Mouse (Mus musculus) spleen, adult 2 months (tissue): ENCODE measurements at regions not wholly inside any gene's neighbourhood (a gene's known extent, or its start where the extent isn't known, plus 50 kb on each side); places are given as distances from the start of the nearest gene placed in this dataset.

ENCODE experiments used
- DNase-seq, 2 experiments: peaks; one replicate each; pipeline versions ENCODE4 v3.0.0 to v3.0.0-alpha.2; 2012 to 2021; ENCODE audit warnings: low spot score in 2 of 2, low read depth in 1 of 2
- H3K27ac ChIP-seq: fragments of 200-500 bp; 2 replicates; pipeline ENCODE4 v1.5.1; 2012; ENCODE audit warnings: low read length, inconsistent platforms; ENCODE audit not compliant: insufficient read depth
- H3K27me3 ChIP-seq: fragments of 200-500 bp; 2 replicates; pipeline ENCODE4 v1.6.1; 2012; ENCODE audit warnings: mild to moderate bottlenecking, moderate library complexity, low read length, inconsistent platforms; ENCODE audit not compliant: control insufficient read depth, insufficient read depth
- H3K36me3 ChIP-seq: fragments of 200-500 bp; 2 replicates; pipeline ENCODE4 v1.6.1; 2012; ENCODE audit warnings: mild to moderate bottlenecking, low read length, inconsistent platforms; ENCODE audit not compliant: control insufficient read depth, insufficient read depth
- H3K4me1 ChIP-seq: fragments of 200-500 bp; 2 replicates; pipeline ENCODE4 v1.6.1; 2011; ENCODE audit warnings: inconsistent platforms; ENCODE audit not compliant: control insufficient read depth, insufficient read depth, insufficient read length
- H3K4me3 ChIP-seq: fragments of 200-500 bp; 2 replicates; pipeline ENCODE4 v1.5.1; 2011; ENCODE audit warnings: mild to moderate bottlenecking, inconsistent platforms; ENCODE audit not compliant: insufficient read depth, insufficient read length; ENCODE audit errors: extremely low read depth
- CTCF ChIP-seq: fragments of 200-500 bp; IDR thresholded peaks from 2 replicates; pipeline ENCODE4 v1.5.1; 2011; ENCODE audit warnings: mild to moderate bottlenecking, inconsistent platforms; ENCODE audit not compliant: insufficient read depth, insufficient read length, insufficient replicate concordance; ENCODE audit errors: extremely low read depth
- POLR2A ChIP-seq: fragments of 200-500 bp; IDR thresholded peaks from 2 replicates; pipeline ENCODE4 v1.6.1; 2011; ENCODE audit warnings: low read depth, low read length, inconsistent platforms
- WGBS: fragments of 180-500 bp; shearing (Covaris S2); methylation state at CpG from one replicate; pipeline ENCODE4 v1.1.7; 2018; 5-methylcytosine and 5-hydroxymethylcytosine counted together

DNA sequence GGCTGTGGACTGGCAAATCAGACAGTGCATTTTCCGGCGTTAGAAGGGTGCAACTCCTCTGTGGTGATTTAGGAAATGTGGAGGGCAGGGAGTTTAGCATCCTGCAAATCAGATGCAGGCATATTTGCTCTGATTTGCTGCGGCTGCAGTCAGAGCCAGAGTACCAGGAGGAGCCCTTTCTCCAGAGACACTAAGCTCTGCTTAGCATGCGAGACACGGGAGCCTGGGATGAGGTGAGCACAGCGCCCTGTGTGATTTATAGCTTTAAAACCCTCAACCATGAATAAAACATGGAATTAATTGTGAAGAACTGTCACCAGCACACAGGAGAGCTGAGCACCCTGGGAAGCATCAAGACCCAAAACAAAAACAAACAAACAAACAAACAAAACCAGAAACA is 229.1 kb upstream of the Sulf2 start:
- no peak for DNase-seq
- no peaks in the 10 kb centered on the region for H3K4me1 ChIP-seq
- no peak overlapping the region for H3K4me3 ChIP-seq
- TF ChIP-seq POLR2A (no peak), CTCF (no peak)
- H3K27me3 ChIP-seq, result no peaks in the 10 kb centered on the region
- 93% methylated on average over 6 of the region's 6 CpGs for WGBS
- no peak overlapping the region for H3K27ac ChIP-seq
- H3K36me3 ChIP-seq, result no peaks in the 10 kb centered on the region

- Histone ChIP-seq H3K4me3 (no peak overlapping the region), H3K27me3 (no peaks in the 10 kb centered on the region), H3K4me1 (no peaks in the 10 kb centered on the region), H3K27ac (no peak overlapping the region), H3K36me3 (no peaks in the 10 kb centered on the region)
- DNase-seq, result no peak
- TF ChIP-seq POLR2A (no peak), CTCF (no peak)
- WGBS, result 81% methylated on average over 5 of the region's 5 CpGs
Observed at GRCm38 (mm10) chr2:166383356-166383755, 227.9 kb upstream of the Sulf2 start.

DNA sequence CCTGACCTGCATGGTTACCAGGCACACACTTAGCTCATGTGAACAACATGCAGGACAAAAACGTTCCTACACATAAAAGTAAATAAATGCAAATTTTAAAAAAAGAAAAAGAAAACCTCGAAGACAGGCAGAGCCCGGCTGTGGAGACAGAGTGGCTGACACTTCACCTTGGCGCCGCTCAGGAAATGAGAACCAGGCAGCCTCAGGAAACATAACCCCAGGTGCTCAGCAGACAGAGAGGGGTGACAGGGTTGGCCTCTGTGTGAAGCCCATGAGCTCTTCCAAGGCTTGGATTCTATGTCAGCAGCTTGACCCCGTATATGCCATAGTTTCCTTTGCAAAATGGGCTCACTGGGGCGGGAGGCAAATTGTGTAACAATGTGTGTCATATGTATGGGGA is 226.7 kb upstream of the Sulf2 start:
- WGBS, result 35% methylated on average over 7 of the region's 7 CpGs
- no peak overlapping the region for H3K27ac ChIP-seq
- no peak for TF ChIP-seq CTCF
- TF ChIP-seq POLR2A, result no peak
- no peak overlapping the region for H3K4me3 ChIP-seq
- no peak for DNase-seq
- H3K36me3 ChIP-seq, result no peaks in the 10 kb centered on the region
- H3K4me1 ChIP-seq, result no peaks in the 10 kb centered on the region
- no peaks in the 10 kb centered on the region for H3K27me3 ChIP-seq

DNA sequence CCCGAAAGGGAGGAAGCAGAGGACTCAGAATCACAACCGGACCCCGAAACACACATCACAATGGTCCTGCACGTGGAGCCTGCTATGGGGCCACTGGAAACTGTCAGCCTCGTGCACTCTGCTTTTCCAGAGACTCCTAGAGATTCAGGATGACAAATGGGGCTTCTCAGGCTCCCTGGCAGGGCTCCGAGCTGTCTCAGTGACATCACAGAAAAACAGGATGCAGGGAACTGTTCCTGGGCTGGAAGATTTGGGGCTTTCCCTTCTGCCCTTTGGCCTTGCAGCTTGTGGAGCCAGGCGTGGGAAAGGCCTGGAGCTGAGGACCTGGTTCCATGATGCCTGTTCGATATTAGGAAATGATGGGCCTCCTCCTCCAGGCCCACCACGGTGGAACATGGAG is 225.4 kb upstream of the Sulf2 start:
- TF ChIP-seq POLR2A (no peak), CTCF (no peak)
- H3K4me1 ChIP-seq, result no peaks in the 10 kb centered on the region
- H3K27ac ChIP-seq, result no peak overlapping the region
- H3K4me3 ChIP-seq, result no peak overlapping the region
- H3K36me3 ChIP-seq, result no peaks in the 10 kb centered on the region
- no peaks in the 10 kb centered on the region for H3K27me3 ChIP-seq
- 85% methylated on average over 9 of the region's 9 CpGs for WGBS
- no peak for DNase-seq

DNA sequence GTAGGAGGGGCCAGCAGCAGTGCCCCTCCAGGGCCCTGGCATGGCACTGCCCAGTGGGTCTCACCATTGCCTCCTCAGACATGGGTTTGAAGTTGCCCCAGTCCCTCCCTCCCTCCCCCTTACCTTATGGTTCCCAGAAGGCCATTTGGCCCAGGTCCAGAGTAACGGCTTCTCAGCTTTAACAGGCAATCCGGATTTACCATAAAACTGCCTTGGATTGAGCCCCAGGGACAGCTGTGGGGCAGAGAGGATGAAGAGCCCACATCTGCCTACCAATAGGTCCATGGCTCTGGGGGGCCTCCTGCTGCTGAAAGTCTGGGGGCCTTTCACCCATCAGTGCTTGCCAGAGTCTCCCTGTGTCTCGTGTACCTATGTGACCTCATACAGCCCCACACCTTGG is 222.9 kb upstream of the Sulf2 start:
- DNase-seq, result no peak
- H3K27ac ChIP-seq, result no peak overlapping the region
- H3K36me3 ChIP-seq, result no peaks in the 10 kb centered on the region
- TF ChIP-seq CTCF (no peak), POLR2A (no peak)
- H3K4me1 ChIP-seq, result no peaks in the 10 kb centered on the region
- H3K4me3 ChIP-seq, result no peak overlapping the region
- WGBS, result 69% methylated on average over 3 of the region's 3 CpGs
- H3K27me3 ChIP-seq, result no peaks in the 10 kb centered on the region

DNA sequence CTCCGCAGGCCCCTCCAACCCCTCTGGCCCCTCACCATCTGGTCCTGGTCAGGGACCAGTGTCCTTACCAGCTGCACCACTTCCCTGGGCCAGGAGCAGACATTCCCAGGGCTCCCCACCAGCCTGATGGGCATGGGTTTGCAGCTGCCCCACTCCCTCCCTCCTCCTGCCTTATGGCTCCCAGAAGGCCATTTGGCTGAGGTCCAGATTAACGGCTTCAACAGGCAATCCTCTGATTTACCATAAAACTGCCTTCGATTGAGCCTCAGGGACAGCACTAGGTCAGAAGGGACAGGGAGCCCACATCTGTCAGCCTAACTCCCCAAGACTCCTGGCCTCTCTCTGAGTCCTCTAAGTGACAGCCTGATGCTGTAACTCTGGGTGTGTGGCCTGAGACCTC is 221.9 kb upstream of the Sulf2 start:
- H3K36me3 ChIP-seq, result no peaks in the 10 kb centered on the region
- TF ChIP-seq CTCF, result no peak
- TF ChIP-seq POLR2A, result no peak
- no peak overlapping the region for H3K27ac ChIP-seq
- no peaks in the 10 kb centered on the region for H3K4me1 ChIP-seq
- WGBS, result 63% methylated on average over 3 of the region's 3 CpGs
- DNase-seq, result no peak
- no peaks in the 10 kb centered on the region for H3K27me3 ChIP-seq
- H3K4me3 ChIP-seq, result no peak overlapping the region

DNA sequence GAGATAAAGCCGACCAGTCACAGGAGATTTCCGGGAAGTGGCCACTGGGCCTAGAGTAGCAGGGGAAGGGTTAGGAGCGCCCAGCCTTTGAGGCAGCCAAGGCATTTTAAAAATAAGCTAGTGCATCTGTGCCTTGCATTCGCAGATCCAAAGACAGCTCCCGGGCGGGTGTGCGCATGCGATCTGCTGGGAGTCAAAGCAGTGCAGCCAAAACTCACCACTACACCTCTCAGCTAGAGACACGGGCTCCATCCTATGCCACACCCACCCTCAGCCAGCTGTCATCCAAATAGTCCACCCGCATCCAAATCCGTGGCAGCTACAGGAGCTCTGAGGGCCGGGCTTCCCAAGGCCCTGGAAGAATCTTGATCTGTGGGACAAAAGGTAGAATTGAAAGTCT is 220.2 kb upstream of the Sulf2 start:
- H3K4me1 ChIP-seq, result no peaks in the 10 kb centered on the region
- no peak overlapping the region for H3K27ac ChIP-seq
- no peak for DNase-seq
- no peaks in the 10 kb centered on the region for H3K36me3 ChIP-seq
- no peaks in the 10 kb centered on the region for H3K27me3 ChIP-seq
- TF ChIP-seq CTCF (no peak), POLR2A (no peak)
- WGBS, result 93% methylated on average over 12 of the region's 12 CpGs
- H3K4me3 ChIP-seq, result no peak overlapping the region

DNA sequence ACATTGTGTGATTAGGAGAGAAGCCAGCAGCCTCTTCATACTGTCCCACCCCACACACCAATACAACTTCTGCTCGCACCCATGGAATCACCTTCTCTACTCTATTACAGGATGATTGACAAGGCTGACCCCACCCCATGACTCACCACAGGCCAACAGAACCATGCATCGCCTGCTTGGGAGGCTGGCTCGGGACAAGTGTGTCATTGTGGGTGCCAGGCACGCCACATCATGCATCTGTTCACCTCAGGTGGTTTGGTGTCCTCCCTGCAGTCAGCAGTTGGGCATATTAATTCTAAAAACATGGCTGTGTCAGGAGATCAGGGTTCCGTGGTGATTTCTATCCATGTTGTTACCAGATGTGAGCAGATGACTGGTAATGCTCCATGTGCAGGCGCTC is 215.3 kb upstream of the Sulf2 start:
- no peak for TF ChIP-seq POLR2A
- TF ChIP-seq CTCF, result no peak
- Histone ChIP-seq H3K27ac (no peak overlapping the region), H3K36me3 (no peaks in the 10 kb centered on the region), H3K27me3 (no peaks in the 10 kb centered on the region), H3K4me3 (no peak overlapping the region), H3K4me1 (no peaks in the 10 kb centered on the region)
- 86% methylated on average over 6 of the region's 6 CpGs for WGBS
- no peak for DNase-seq
